Mouse (Mus musculus) layer of hippocampus, adult 2 months (tissue): ENCODE measurements around the gene Phyhipl. TPM values are rescaled to one million over a fixed set of nuclear protein-coding genes. Genes with fewer than 3 reads are reported as not detected.

Experiments
- DNase-seq, 2 experiments: peaks; one replicate each; pipeline ENCODE4 v3.0.0; 2022; ENCODE audit warnings: low spot score in 2 of 2
- H3K27ac ChIP-seq: fragments of 200-600 bp; 2 replicates; pipeline ENCODE4 v1.8.1; 2022
- H3K4me3 ChIP-seq: fragments of 200-600 bp; 2 replicates; pipeline ENCODE4 v1.8.1; 2022; ENCODE audit warnings: mild to moderate bottlenecking
- CTCF ChIP-seq: fragments of 200-600 bp; conservative IDR thresholded peaks from 2 replicates; pipeline ENCODE4 v1.8.1; 2022; ENCODE audit warnings: antibody characterized with exemption, mild to moderate bottlenecking, moderate library complexity
- total RNA-seq, 2 experiments: library from RNA; stranded (reverse); gene quantifications; 2 replicates each; pipeline ENCODE4 v1.2.3; 2021

Gene Phyhipl
- total RNA-seq, 2 experiments from 2014 or later: 185 to 189 TPM

- peak overlapping the region; percentile 98 for H3K27ac ChIP-seq
- no peak for DNase-seq
- TF ChIP-seq CTCF: no peak
- H3K4me3 ChIP-seq: peak overlapping the region; percentile 92
Observed at GRCm38 (mm10) chr10:70599925-70600305, 55.9 kb downstream of the Phyhipl start.

- no peak for TF ChIP-seq CTCF
- peak overlapping the region; percentile 98 for H3K27ac ChIP-seq
- DNase-seq: peak; percentile 90 to 92
- peak overlapping the region; percentile 92 for H3K4me3 ChIP-seq
Observed at GRCm38 (mm10) chr10:70599126-70599924, 56.4 kb downstream of the Phyhipl start.

- Histone ChIP-seq H3K4me3 (peak overlapping the region; percentile 92), H3K27ac (peak overlapping the region; percentile 98)
- DNase-seq: peak; percentile 26 to 52
- peak; percentile 25 for TF ChIP-seq CTCF
Observed at GRCm38 (mm10) chr10:70598516-70599125, 57.1 kb downstream of the Phyhipl start.

- DNase-seq: no peak
- no peak for TF ChIP-seq CTCF
- H3K4me3 ChIP-seq: peak overlapping the region; percentile 92
- peak overlapping the region; percentile 98 for H3K27ac ChIP-seq
Observed at GRCm38 (mm10) chr10:70598081-70598515, 57.7 kb downstream of the Phyhipl start.

DNA sequence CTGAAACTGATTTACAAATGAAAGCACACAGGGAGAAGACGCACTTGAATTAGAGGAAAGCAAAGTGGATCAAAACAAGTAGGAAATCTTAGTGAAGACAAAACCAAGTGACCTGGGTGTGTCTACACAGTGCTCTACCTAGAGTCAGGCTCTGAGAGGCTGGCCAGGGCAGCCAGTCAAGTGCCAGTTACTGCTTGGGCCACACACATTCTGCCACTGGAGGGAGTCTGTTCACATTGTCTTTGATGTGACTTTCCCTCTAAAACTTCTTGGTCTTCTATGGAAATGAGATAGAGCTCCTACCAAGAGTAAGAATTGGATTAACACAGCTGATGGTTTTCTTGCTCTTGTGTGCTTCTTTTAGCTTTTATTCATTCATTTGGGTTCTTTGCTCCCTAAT is 61.8 kb downstream of the Phyhipl start:
- H3K27ac ChIP-seq: peak overlapping the region; percentile 60; the same call in 1 of the 2 replicates
- peak; percentile 81 for TF ChIP-seq CTCF

GRCm38 (mm10) chr10:70586876-70587405 is 68.8 kb downstream of the Phyhipl start:
- Histone ChIP-seq H3K4me3 (no peak overlapping the region), H3K27ac (peak overlapping the region; percentile 29; the same call in 1 of the 2 replicates)
- no peak for DNase-seq
- TF ChIP-seq CTCF: no peak

More for the DNA sequence above, 61.8 kb downstream of the Phyhipl start:
- no peak overlapping the region; the same call in 1 of the 2 replicates for H3K4me3 ChIP-seq
- DNase-seq: peak; percentile 23 to 34

DNA sequence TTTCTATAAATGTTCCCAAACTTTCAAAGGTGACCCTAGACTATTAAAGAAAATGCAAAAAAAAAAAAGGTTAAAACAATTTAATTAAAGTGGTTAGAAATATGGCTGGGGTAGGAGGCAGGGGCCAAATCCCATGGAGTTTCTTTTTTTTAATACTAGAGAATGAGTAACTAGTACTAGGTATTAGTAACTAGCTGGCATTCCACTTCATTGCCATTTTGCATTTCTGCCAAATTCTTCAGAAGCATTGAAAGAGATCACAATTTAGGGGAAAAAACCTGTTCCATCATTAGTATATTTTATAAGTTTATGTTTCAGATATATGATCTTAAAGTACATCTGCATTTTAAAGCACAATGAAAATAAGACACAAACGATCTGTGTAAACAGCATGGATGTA is 71.6 kb downstream of the Phyhipl start:
- H3K4me3 ChIP-seq: no peak overlapping the region
- no peak for TF ChIP-seq CTCF

DNA sequence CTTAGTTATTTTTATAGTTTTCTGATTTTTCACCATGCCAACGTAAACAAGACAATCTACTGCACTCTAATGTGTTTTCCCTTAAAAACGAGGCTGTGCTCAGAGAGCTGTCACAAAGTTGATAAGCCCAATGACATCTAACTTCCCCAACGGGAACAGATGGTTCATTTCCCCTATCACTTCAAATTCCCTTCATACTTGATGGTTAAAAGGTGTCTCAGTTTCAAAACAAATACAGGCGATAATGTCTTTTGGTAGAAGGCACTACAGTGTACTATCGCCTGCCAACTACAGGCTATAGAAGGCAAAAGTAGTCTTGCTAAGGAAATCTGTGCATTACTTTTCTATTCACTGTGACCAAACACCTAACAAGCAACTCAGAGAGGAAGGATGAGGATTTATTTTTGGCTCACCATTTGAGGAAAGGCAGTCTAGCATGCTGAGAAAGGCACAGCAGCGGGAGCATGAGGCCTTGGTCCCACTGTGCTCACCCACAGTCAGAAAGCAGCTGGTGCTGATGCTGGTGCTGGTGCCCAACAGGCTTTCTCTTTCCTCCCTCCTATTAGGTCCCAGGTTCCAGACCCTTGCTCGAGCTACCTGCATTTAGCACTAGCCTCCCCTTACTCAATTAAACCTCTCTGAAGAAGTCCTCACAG is 74.1 kb downstream of the Phyhipl start:
- Histone ChIP-seq H3K27ac (peak overlapping the region; percentile 32; the same call in 1 of the 2 replicates), H3K4me3 (no peak overlapping the region)
- TF ChIP-seq CTCF: no peak
- no peak for DNase-seq

More for the DNA sequence above, 71.6 kb downstream of the Phyhipl start:
- no peak for DNase-seq
- H3K27ac ChIP-seq: no peak overlapping the region

GRCm38 (mm10) chr10:70563636-70564035 is 92.1 kb downstream of the Phyhipl start:
- DNase-seq: peak; percentile 65 to 85
- Histone ChIP-seq H3K27ac (peak overlapping the region; percentile 15; the same call in 1 of the 2 replicates), H3K4me3 (no peak overlapping the region)
- peak; percentile 95 for TF ChIP-seq CTCF

DNA sequence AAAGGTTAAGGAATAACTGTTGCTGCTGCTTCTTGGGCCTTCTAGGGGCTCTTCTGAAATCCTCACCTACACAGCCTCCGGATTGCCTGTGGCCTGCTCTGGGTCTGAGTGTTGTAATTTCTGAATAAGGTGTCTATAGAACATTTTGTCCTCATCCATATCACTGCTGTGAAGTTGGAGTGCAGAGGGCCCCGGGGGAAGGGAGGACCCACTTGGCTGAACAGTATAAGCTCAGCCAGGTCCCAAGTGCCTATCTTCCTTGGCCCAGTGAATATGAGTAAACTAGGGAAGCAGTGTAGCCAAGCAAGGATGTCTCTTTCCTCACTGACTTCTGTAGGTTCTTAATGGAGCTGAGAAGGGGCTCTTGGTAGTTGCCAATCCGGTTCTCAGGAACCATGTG is 103.2 kb downstream of the Phyhipl start:
- DNase-seq: no peak
- H3K27ac ChIP-seq: 0 out of 2 replicates have a peak overlapping the region, but pooled peaks have one; percentile 32
- H3K4me3 ChIP-seq: no peak overlapping the region
- TF ChIP-seq CTCF: no peak

DNA sequence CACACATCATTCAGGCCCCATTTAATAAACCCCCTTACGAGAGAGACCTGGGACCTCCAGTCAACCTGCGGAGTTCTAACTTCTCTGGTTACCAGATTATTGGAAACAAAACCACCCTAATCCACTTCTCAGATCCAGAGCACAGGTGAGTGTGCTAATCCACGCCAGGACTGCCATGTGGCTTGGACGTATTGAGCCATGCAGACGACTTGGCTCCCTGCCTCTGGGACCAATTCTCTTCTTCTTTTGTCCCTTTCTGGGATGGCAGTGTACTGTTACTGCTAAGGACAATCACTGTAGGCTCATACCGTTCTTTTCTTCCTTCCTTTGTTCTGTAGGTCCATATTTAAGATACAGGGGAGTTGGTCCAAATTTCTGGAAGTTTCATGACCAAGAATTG is 112.9 kb downstream of the Phyhipl start:
- DNase-seq: no peak
- Histone ChIP-seq H3K4me3 (no peak overlapping the region), H3K27ac (no peak overlapping the region)
- TF ChIP-seq CTCF: no peak

GRCm38 (mm10) chr10:70540456-70541195 is 115.1 kb downstream of the Phyhipl start:
- H3K27ac ChIP-seq: no peak overlapping the region
- no peak overlapping the region for H3K4me3 ChIP-seq
- DNase-seq: no peak
- peak; percentile 79 for TF ChIP-seq CTCF
